Comparison of ENCODE assay signal across 8 mouse cellular contexts in the genomic region with DNA sequence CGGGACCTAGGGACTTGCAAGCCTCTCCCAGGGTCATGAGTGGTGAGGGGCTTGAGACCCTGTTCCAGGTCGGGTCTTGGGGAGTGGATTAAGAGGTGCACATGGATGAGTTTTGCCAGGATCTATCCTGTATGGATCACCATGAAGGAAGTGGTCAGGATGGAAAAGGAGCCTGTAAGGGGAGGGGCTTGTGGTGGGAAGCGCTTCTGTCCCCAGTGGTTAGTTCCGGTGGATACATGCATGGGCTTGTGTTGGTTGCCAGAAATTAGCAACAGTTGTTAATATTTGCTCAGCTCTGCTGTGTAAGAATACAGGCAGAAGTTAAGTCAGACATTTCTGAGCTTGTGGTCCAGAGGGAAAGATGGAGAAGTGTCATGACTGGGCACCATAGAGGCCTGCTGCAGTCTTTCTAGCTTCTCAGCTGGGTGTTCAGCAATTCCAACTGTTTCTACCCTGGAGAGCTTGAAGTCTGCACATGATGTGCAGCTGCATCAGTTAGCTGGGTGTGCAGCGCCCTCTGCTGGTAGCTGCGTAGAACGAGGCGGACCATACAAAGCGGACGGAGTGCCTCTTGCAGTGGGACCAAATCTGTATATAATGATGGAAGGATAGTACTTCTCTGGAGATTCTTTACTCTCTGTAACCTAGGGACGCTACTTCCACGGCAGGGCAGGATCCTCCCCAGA. TPM values are rescaled to one million over a fixed set of nuclear protein-coding genes. Genes with fewer than 3 reads are reported as not detected.
A peak's percentile ranks its signal among the peaks of the same experiment; 100 is the strongest.
DNase-seq lines count a peak whose midpoint lies in the region; ATAC-seq and TF ChIP-seq lines count a peak whose summit lies in the region.

No protein-coding gene starts in this region.

- no peak; the same call in 1 of the 2 replicates for TF ChIP-seq CTCF in heart, adult 2 months (IDR thresholded peaks at IDR 0.05)
- TF ChIP-seq CTCF in midbrain, postnatal 0 days (IDR thresholded peaks at IDR 0.05), result peak; percentile 94

- H3K27me3 ChIP-seq in embryonic facial prominence, embryonic 12.5 days, result no peaks in the 10 kb centered on the region
- H3K27me3 ChIP-seq in heart, adult 2 months (ENCODE audit: control insufficient read depth, insufficient read depth, low read length), result no peaks in the 10 kb centered on the region
- H3K27me3 ChIP-seq in limb, embryonic 13.5 days, result no peaks in the 10 kb centered on the region
- H3K27me3 ChIP-seq in midbrain, postnatal 0 days (ENCODE audit: insufficient read depth, low read length), result no peaks in the 10 kb centered on the region

- TF ChIP-seq EP300 in heart, adult 2 months (IDR thresholded peaks at IDR 0.05; ENCODE audit: insufficient read depth, low read depth, low read length), result 0 out of 2 replicates have a peak, but pooled peaks have one; percentile 65

- no peaks in the 10 kb centered on the region for H3K79me2 ChIP-seq in heart, adult 2 months (replicated peaks; ENCODE audit: control insufficient read depth, insufficient read depth, low read length)

- H3K4me1 ChIP-seq in embryonic facial prominence, embryonic 12.5 days, result no peaks in the 10 kb centered on the region
- peaks cover 4% of the 10 kb centered on the region for H3K4me1 ChIP-seq in heart, adult 2 months (ENCODE audit: control insufficient read depth, insufficient read depth, low read length)
- no peaks in the 10 kb centered on the region for H3K4me1 ChIP-seq in limb, embryonic 13.5 days
- H3K4me1 ChIP-seq in midbrain, postnatal 0 days (ENCODE audit: insufficient read depth, low read length), result no peaks in the 10 kb centered on the region

- H3K4me3 ChIP-seq in embryonic facial prominence, embryonic 12.5 days, result no peak overlapping the region
- H3K4me3 ChIP-seq in heart, adult 2 months, result no peak overlapping the region
- H3K4me3 ChIP-seq in limb, embryonic 13.5 days, result no peak overlapping the region
- H3K4me3 ChIP-seq in midbrain, postnatal 0 days (ENCODE audit: low read depth, low read length), result no peak overlapping the region

- peak; percentile 87 for DNase-seq in A20 (ENCODE audit: low read depth, low spot score)
- peak; percentile 90 to 94 for DNase-seq in adrenal gland, postnatal 36 days
- DNase-seq in heart, adult 2 months, result peak; percentile 67 to 83
- DNase-seq in kidney, adult 9 months, result peak; percentile 72
- peak; percentile 88 for DNase-seq in midbrain, postnatal 0 days (ENCODE audit: low spot score)
- peak; percentile 66 to 86 for DNase-seq in spleen, postnatal 10 days (ENCODE audit: low spot score in 2 of 2)

- H3K36me3 ChIP-seq in embryonic facial prominence, embryonic 12.5 days, result peaks cover 47% of the 10 kb centered on the region
- no peaks in the 10 kb centered on the region for H3K36me3 ChIP-seq in heart, adult 2 months (ENCODE audit: control insufficient read depth, insufficient read depth, low read length)
- H3K36me3 ChIP-seq in limb, embryonic 13.5 days, result peaks cover 69% of the 10 kb centered on the region
- peaks cover 48% of the 10 kb centered on the region for H3K36me3 ChIP-seq in midbrain, postnatal 0 days (ENCODE audit: insufficient read depth, low read length)

- 0 out of 2 replicates have a peak, but pooled peaks have one; percentile 43 for ATAC-seq in embryonic facial prominence, embryonic 12.5 days (ENCODE audit: insufficient number of reproducible peaks, insufficient read depth, low FRiP score, low TSS enrichment)
- peak; percentile 66; the same call in 1 of the 2 replicates for ATAC-seq in limb, embryonic 13.5 days (ENCODE audit: low FRiP score, low read depth)
- ATAC-seq in midbrain, postnatal 0 days (ENCODE audit: low FRiP score), result peak; percentile 73

- H3K27ac ChIP-seq in embryonic facial prominence, embryonic 12.5 days, result no peak overlapping the region
- no peak overlapping the region for H3K27ac ChIP-seq in heart, adult 2 months
- no peak overlapping the region for H3K27ac ChIP-seq in limb, embryonic 13.5 days
- H3K27ac ChIP-seq in midbrain, postnatal 0 days (ENCODE audit: low read depth, low read length), result no peak overlapping the region

- WGBS in embryonic facial prominence, embryonic 12.5 days, result 38% methylated on average over 12 of the region's 12 CpGs
- WGBS in heart, adult 2 months, result 22% methylated on average over 12 of the region's 12 CpGs
- 34% methylated on average over 12 of the region's 12 CpGs for WGBS in limb, embryonic 13.5 days
- 28% methylated on average over 12 of the region's 12 CpGs for WGBS in midbrain, postnatal 0 days

- no peaks in the 10 kb centered on the region for H3K9me3 ChIP-seq in embryonic facial prominence, embryonic 12.5 days
- no peaks in the 10 kb centered on the region for H3K9me3 ChIP-seq in limb, embryonic 13.5 days
- H3K9me3 ChIP-seq in midbrain, postnatal 0 days (ENCODE audit: low read length), result no peaks in the 10 kb centered on the region

- intact Hi-C loops in heart, adult 2 months (cut with DNase I), result loop anchor here (2.0 kb wide), 1 partner anchor 292 kb away; no protein-coding TSS in a partner anchor

- H3K9ac ChIP-seq in embryonic facial prominence, embryonic 12.5 days, result no peak overlapping the region
- no peak overlapping the region for H3K9ac ChIP-seq in heart, adult 2 months (ENCODE audit: low read depth, low read length)
- no peak overlapping the region for H3K9ac ChIP-seq in limb, embryonic 13.5 days
- H3K9ac ChIP-seq in midbrain, postnatal 0 days (replicated peaks; ENCODE audit: low read length, poor library complexity, severe bottlenecking), result no peak overlapping the region

- TF ChIP-seq POLR2A in heart, adult 2 months (IDR thresholded peaks at IDR 0.05; ENCODE audit: insufficient read depth, low read depth, low read length), result no peak

- H3K4me2 ChIP-seq in embryonic facial prominence, embryonic 12.5 days (replicated peaks), result no peak overlapping the region
- no peak overlapping the region for H3K4me2 ChIP-seq in limb, embryonic 13.5 days (replicated peaks)
- no peak overlapping the region for H3K4me2 ChIP-seq in midbrain, postnatal 0 days (ENCODE audit: low read depth, low read length, poor library complexity, severe bottlenecking)

RNA-seq across cellular contexts. Expression of gene Kif3c, which starts 25.8 kb away (rescaled TPM):
- total RNA-seq in adrenal gland, postnatal 36 days (2021), result 10 to 100 TPM; 19.1 to 30.6 TPM
- 26.1 and 28.1 TPM in 2 replicates for polyA plus RNA-seq in embryonic facial prominence, embryonic 12.5 days (2016; fragmentation: Nextera tagmentation; extraction: Ambion mirVana)
- total RNA-seq in heart, adult 2 months (2021), result 1 to 10 TPM; 4.8 to 5.5 TPM
- polyA plus RNA-seq in heart, adult 2 months (2012; rRNA removed), result 3.5 and 9.1 TPM in 2 replicates
- polyA plus RNA-seq in limb, embryonic 13.5 days (2015; fragmentation: Nextera tagmentation; extraction: Ambion mirVana), result 15.8 and 19.1 TPM in 2 replicates
- 172 and 176 TPM in 2 replicates for total RNA-seq in midbrain, postnatal 0 days (2014; rRNA removed)
- 70.0 and 70.7 TPM in 2 replicates for polyA plus RNA-seq in midbrain, postnatal 0 days (2015; fragmentation: Nextera tagmentation; extraction: Ambion mirVana)

RNA-seq across cellular contexts. Expression of gene Asxl2, which starts 35.9 kb away (rescaled TPM):
- total RNA-seq in adrenal gland, postnatal 36 days (2021), result 10 to 100 TPM; 32.7 to 39.6 TPM
- polyA plus RNA-seq in embryonic facial prominence, embryonic 12.5 days (2016; fragmentation: Nextera tagmentation; extraction: Ambion mirVana), result 19.6 and 19.9 TPM in 2 replicates
- total RNA-seq in heart, adult 2 months (2021), result 10 to 100 TPM; 18.8 to 21.9 TPM
- polyA plus RNA-seq in heart, adult 2 months (2012; rRNA removed), result 4.0 and 7.8 TPM in 2 replicates
- 16.8 and 18.6 TPM in 2 replicates for polyA plus RNA-seq in limb, embryonic 13.5 days (2015; fragmentation: Nextera tagmentation; extraction: Ambion mirVana)
- total RNA-seq in midbrain, postnatal 0 days (2014; rRNA removed), result 16.0 and 16.7 TPM in 2 replicates
- polyA plus RNA-seq in midbrain, postnatal 0 days (2015; fragmentation: Nextera tagmentation; extraction: Ambion mirVana), result 6.7 and 9.5 TPM in 2 replicates
